Mouse (Mus musculus) cerebellum, adult 2 months (tissue): Measurements from ENCODE around the gene Gna11.

Experiments used
- CTCF ChIP-seq: fragments of 200-500 bp; IDR thresholded peaks from 2 replicates; pipeline ENCODE4 v1.5.1; 2011; ENCODE audit warnings: low read depth, mild to moderate bottlenecking, control low read depth, low read length, moderate library complexity, borderline replicate concordance; ENCODE audit not compliant: insufficient read depth
- POLR2A ChIP-seq: fragments of 200-500 bp; IDR thresholded peaks from 2 replicates; pipeline ENCODE4 v1.6.1; 2011; ENCODE audit warnings: low read length, control low read depth, borderline replicate concordance; ENCODE audit not compliant: insufficient read depth

- TF ChIP-seq CTCF (no peak), POLR2A (no peak)
Observed at GRCm38 (mm10) chr10:81494260-81495041, 50.5 kb downstream of the Gna11 start.
